Mouse (Mus musculus): ENCODE results near the gene Arl14.

GRCm38 (mm10) chr3:69214566-69214965 is 7.7 kb upstream of the Arl14 start:
- TF ChIP-seq POLR2A (IDR thresholded peaks at IDR 0.05; ENCODE audit: low read depth, low read length) (no peak), CTCF (IDR thresholded peaks at IDR 0.05; ENCODE audit: extremely low read depth, insufficient read length, insufficient replicate concordance, low read depth, low read length) (no peak)

All from small intestine, adult 2 months (tissue).